Mouse (Mus musculus): ENCODE measurements around the gene Coa6. TPM values are rescaled to one million over a fixed set of nuclear protein-coding genes. Genes with fewer than 3 reads are reported as not detected.
A peak's percentile ranks its signal among the peaks of the same experiment; 100 is the strongest.
"Not testable (repeated sequence)": the region's sequence is repeated elsewhere in the genome, so short reads cannot be mapped to it uniquely, and the experiment has no call there.

The Coa6 gene
- polyA plus RNA-seq, 1 experiment from 2014 or later = 54.4 TPM

GRCm38 (mm10) chr8:126395917-126396316 lies 26.4 kb upstream of the Coa6 start:
- ATAC-seq (ENCODE audit: low read depth) = no peak
- H3K4me3 ChIP-seq (ENCODE audit: low read length) = no peak overlapping the region
- no peak overlapping the region for H3K4me2 ChIP-seq (ENCODE audit: low read depth, low read length)
- no peaks in the 10 kb centered on the region for H3K36me3 ChIP-seq (ENCODE audit: control insufficient read depth, insufficient read depth, low read length)
- H3K27me3 ChIP-seq (ENCODE audit: control insufficient read depth, insufficient read depth, low read depth, low read length) = no peaks in the 10 kb centered on the region
- WGBS = 65% methylated on average over 5 of the region's 5 CpGs
- no peaks in the 10 kb centered on the region for H3K4me1 ChIP-seq (replicated peaks; ENCODE audit: control insufficient read depth, insufficient read depth, low read length)
- H3K27ac ChIP-seq (ENCODE audit: low read length) = no peak overlapping the region
- no peaks in the 10 kb centered on the region for H3K9me3 ChIP-seq (ENCODE audit: control insufficient read depth, low read length)
- no peak overlapping the region for H3K9ac ChIP-seq (ENCODE audit: low read length)

GRCm38 (mm10) chr8:126398349-126398748 lies 24.0 kb upstream of the Coa6 start:
- WGBS = 71% methylated on average over 3 of the region's 3 CpGs
- no peak overlapping the region for H3K4me2 ChIP-seq (ENCODE audit: low read depth, low read length)

DNA sequence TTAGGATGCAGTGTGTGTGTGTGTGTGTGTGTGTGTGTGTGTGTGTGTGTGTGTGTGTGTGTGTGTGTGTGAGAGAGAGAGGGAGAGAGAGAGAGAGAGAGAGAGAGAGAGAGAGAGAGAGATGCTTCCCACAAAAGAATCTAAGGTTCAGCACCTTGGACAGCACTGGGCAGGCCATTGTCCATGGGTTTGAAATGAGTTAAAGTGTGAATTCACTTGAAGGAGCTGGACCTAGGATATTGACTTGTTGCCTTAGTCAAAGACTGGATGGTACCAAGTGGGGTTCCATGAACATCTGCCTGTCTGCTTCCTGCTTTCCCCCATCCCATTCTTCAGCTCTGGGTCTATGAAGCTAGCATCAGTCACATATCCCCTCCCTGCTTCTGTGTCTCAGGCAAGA lies 17.8 kb upstream of the Coa6 start:
- H3K4me3 ChIP-seq (ENCODE audit: low read length); H3K9me3 ChIP-seq (ENCODE audit: control insufficient read depth, low read length); ATAC-seq (ENCODE audit: low read depth); H3K9ac ChIP-seq (ENCODE audit: low read length); H3K27ac ChIP-seq (ENCODE audit: low read length); H3K27me3 ChIP-seq (ENCODE audit: control insufficient read depth, insufficient read depth, low read depth, low read length); H3K4me1 ChIP-seq (replicated peaks; ENCODE audit: control insufficient read depth, insufficient read depth, low read length); H3K4me2 ChIP-seq (ENCODE audit: low read depth, low read length); H3K36me3 ChIP-seq (ENCODE audit: control insufficient read depth, insufficient read depth, low read length): not testable (repeated sequence)

More at GRCm38 (mm10) chr8:126398349-126398748, 24.0 kb upstream of the Coa6 start:
- ATAC-seq (ENCODE audit: low read depth) = no peak
- no peak overlapping the region for H3K27ac ChIP-seq (ENCODE audit: low read length)
- H3K27me3 ChIP-seq (ENCODE audit: control insufficient read depth, insufficient read depth, low read depth, low read length) = no peaks in the 10 kb centered on the region
- H3K9me3 ChIP-seq (ENCODE audit: control insufficient read depth, low read length) = no peaks in the 10 kb centered on the region
- H3K9ac ChIP-seq (ENCODE audit: low read length) = no peak overlapping the region
- H3K36me3 ChIP-seq (ENCODE audit: control insufficient read depth, insufficient read depth, low read length) = no peaks in the 10 kb centered on the region
- no peaks in the 10 kb centered on the region for H3K4me1 ChIP-seq (replicated peaks; ENCODE audit: control insufficient read depth, insufficient read depth, low read length)
- H3K4me3 ChIP-seq (ENCODE audit: low read length) = no peak overlapping the region

DNA sequence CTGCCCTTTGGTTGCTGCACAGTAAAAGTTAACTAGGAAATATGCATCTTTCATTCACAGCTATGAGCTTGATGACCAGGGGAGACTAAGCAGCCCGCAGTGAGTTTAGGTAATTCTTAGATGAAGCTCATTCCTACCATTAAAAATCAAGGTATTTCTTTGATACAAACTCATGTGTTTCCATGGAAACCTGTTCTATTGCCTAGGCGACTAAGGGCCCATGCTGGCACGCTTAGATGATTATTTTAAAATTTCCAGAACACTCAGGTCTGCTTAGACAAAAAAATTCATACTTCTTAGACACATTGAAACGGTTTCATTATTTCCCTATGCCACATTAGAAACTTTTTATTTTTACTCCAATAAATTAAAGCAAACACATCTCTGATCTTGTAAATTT lies 17.3 kb upstream of the Coa6 start:
- no peak overlapping the region for H3K27ac ChIP-seq (ENCODE audit: low read length)
- WGBS = 64% methylated on average over 4 of the region's 4 CpGs
- no peaks in the 10 kb centered on the region for H3K27me3 ChIP-seq (ENCODE audit: control insufficient read depth, insufficient read depth, low read depth, low read length)
- H3K4me2 ChIP-seq (ENCODE audit: low read depth, low read length) = no peak overlapping the region
- H3K9me3 ChIP-seq (ENCODE audit: control insufficient read depth, low read length) = no peaks in the 10 kb centered on the region
- no peaks in the 10 kb centered on the region for H3K36me3 ChIP-seq (ENCODE audit: control insufficient read depth, insufficient read depth, low read length)
- H3K9ac ChIP-seq (ENCODE audit: low read length) = no peak overlapping the region
- no peak overlapping the region for H3K4me3 ChIP-seq (ENCODE audit: low read length)
- H3K4me1 ChIP-seq (replicated peaks; ENCODE audit: control insufficient read depth, insufficient read depth, low read length) = no peaks in the 10 kb centered on the region
- ATAC-seq (ENCODE audit: low read depth) = no peak

DNA sequence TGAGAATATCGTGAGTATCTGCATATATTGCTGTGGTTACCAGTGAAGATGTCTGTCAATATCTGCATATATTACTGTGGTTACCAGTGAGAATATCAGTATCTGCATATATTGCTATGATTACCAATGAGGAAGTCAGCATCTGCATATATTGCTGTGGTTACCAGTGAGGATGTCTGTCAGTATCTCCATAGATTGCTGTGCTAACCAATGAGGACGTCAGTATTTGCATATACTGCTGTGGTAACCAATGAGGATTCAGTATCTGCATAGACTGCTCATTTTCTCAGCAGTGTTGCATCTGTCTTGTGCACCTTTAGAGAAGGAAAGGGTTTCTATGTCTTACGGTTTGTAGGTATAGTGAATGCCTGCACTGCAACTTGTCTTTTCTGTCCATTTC lies 1.5 kb upstream of the Coa6 start:
- no peak for ATAC-seq (ENCODE audit: low read depth)
- no peak overlapping the region for H3K9ac ChIP-seq (ENCODE audit: low read length)
- H3K4me1 ChIP-seq (replicated peaks; ENCODE audit: control insufficient read depth, insufficient read depth, low read length) = peaks cover 10% of the 10 kb centered on the region
- H3K4me2 ChIP-seq (ENCODE audit: low read depth, low read length) = no peak overlapping the region
- H3K36me3 ChIP-seq (ENCODE audit: control insufficient read depth, insufficient read depth, low read length) = peaks cover 4% of the 10 kb centered on the region
- H3K27ac ChIP-seq (ENCODE audit: low read length) = no peak overlapping the region
- no peaks in the 10 kb centered on the region for H3K9me3 ChIP-seq (ENCODE audit: control insufficient read depth, low read length)
- no peak overlapping the region for H3K4me3 ChIP-seq (ENCODE audit: low read length)
- WGBS = 73% methylated on average over 3 of the region's 3 CpGs
- no peaks in the 10 kb centered on the region for H3K27me3 ChIP-seq (ENCODE audit: control insufficient read depth, insufficient read depth, low read depth, low read length)

GRCm38 (mm10) chr8:126422920-126423300 lies 595 bp downstream of the Coa6 start:
- no peaks in the 10 kb centered on the region for H3K9me3 ChIP-seq (ENCODE audit: control insufficient read depth, low read length)
- peaks cover 10% of the 10 kb centered on the region for H3K4me1 ChIP-seq (replicated peaks; ENCODE audit: control insufficient read depth, insufficient read depth, low read length)
- H3K9ac ChIP-seq (ENCODE audit: low read length) = peak overlapping the region; percentile 94
- H3K27ac ChIP-seq (ENCODE audit: low read length) = peak overlapping the region; percentile 48
- ATAC-seq (ENCODE audit: low read depth) = peak; percentile 58
- no peaks in the 10 kb centered on the region for H3K27me3 ChIP-seq (ENCODE audit: control insufficient read depth, insufficient read depth, low read depth, low read length)
- 9% methylated on average over 9 of the region's 9 CpGs for WGBS
- peak overlapping the region; percentile 89 for H3K4me3 ChIP-seq (ENCODE audit: low read length)
- peak overlapping the region; percentile 72 for H3K4me2 ChIP-seq (ENCODE audit: low read depth, low read length)
- peaks cover 20% of the 10 kb centered on the region for H3K36me3 ChIP-seq (ENCODE audit: control insufficient read depth, insufficient read depth, low read length)

GRCm38 (mm10) chr8:126424163-126424562 lies 1.8 kb downstream of the Coa6 start:
- no peak for ATAC-seq (ENCODE audit: low read depth)
- Histone ChIP-seq H3K27me3 (ENCODE audit: control insufficient read depth, insufficient read depth, low read depth, low read length) (no peaks in the 10 kb centered on the region), H3K4me3 (ENCODE audit: low read length) (no peak overlapping the region), H3K27ac (ENCODE audit: low read length) (no peak overlapping the region), H3K9me3 (ENCODE audit: control insufficient read depth, low read length) (no peaks in the 10 kb centered on the region), H3K4me2 (ENCODE audit: low read depth, low read length) (no peak overlapping the region), H3K4me1 (replicated peaks; ENCODE audit: control insufficient read depth, insufficient read depth, low read length) (peaks cover 10% of the 10 kb centered on the region), H3K36me3 (ENCODE audit: control insufficient read depth, insufficient read depth, low read length) (peaks cover 23% of the 10 kb centered on the region), H3K9ac (ENCODE audit: low read length) (no peak overlapping the region)
- 83% methylated on average over 4 of the region's 4 CpGs for WGBS

- H3K36me3 ChIP-seq (ENCODE audit: control insufficient read depth, insufficient read depth, low read length) = peaks cover 23% of the 10 kb centered on the region
- H3K4me3 ChIP-seq (ENCODE audit: low read length) = no peak overlapping the region
- H3K27me3 ChIP-seq (ENCODE audit: control insufficient read depth, insufficient read depth, low read depth, low read length) = no peaks in the 10 kb centered on the region
- H3K4me1 ChIP-seq (replicated peaks; ENCODE audit: control insufficient read depth, insufficient read depth, low read length) = peaks cover 10% of the 10 kb centered on the region
- no peak overlapping the region for H3K27ac ChIP-seq (ENCODE audit: low read length)
- no peak overlapping the region for H3K4me2 ChIP-seq (ENCODE audit: low read depth, low read length)
- ATAC-seq (ENCODE audit: low read depth) = no peak
- WGBS = 67% methylated on average over 1 of the region's 1 CpGs
- no peak overlapping the region for H3K9ac ChIP-seq (ENCODE audit: low read length)
- no peaks in the 10 kb centered on the region for H3K9me3 ChIP-seq (ENCODE audit: control insufficient read depth, low read length)
Measured at GRCm38 (mm10) chr8:126424946-126425345, 2.6 kb downstream of the Coa6 start.

- WGBS = 84% methylated on average over 5 of the region's 5 CpGs
- H3K36me3 ChIP-seq (ENCODE audit: control insufficient read depth, insufficient read depth, low read length) = peaks cover 30% of the 10 kb centered on the region
- no peaks in the 10 kb centered on the region for H3K27me3 ChIP-seq (ENCODE audit: control insufficient read depth, insufficient read depth, low read depth, low read length)
Measured at GRCm38 (mm10) chr8:126429635-126430034, 7.3 kb downstream of the Coa6 start.

DNA sequence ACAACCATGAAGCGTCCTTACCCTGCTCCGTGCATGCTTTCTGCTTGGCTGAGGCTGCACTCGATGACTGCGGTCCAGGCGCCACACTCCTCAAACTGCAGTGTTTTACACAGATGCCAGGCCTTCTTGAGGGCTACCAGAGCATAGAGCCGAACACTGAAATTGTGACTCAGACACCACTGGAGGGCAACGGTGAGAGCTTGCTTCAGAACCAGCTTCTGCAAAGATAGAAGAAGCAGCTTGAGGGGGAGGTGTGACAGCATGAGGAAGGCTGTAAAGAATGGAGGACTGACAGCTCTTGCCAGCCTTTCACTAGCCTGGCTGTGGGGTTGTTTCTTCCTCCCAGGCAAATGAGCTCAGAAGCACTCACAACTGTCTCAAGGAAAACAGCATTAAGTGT lies 11.5 kb downstream of the Coa6 start:
- H3K4me1 ChIP-seq (replicated peaks; ENCODE audit: control insufficient read depth, insufficient read depth, low read length) = no peaks in the 10 kb centered on the region
- H3K4me2 ChIP-seq (ENCODE audit: low read depth, low read length) = no peak overlapping the region
- 78% methylated on average over 7 of the region's 7 CpGs for WGBS
- no peak overlapping the region for H3K4me3 ChIP-seq (ENCODE audit: low read length)
- no peaks in the 10 kb centered on the region for H3K9me3 ChIP-seq (ENCODE audit: control insufficient read depth, low read length)
- ATAC-seq (ENCODE audit: low read depth) = no peak
- no peak overlapping the region for H3K9ac ChIP-seq (ENCODE audit: low read length)
- no peaks in the 10 kb centered on the region for H3K27me3 ChIP-seq (ENCODE audit: control insufficient read depth, insufficient read depth, low read depth, low read length)
- peaks cover 19% of the 10 kb centered on the region for H3K36me3 ChIP-seq (ENCODE audit: control insufficient read depth, insufficient read depth, low read length)
- H3K27ac ChIP-seq (ENCODE audit: low read length) = no peak overlapping the region

More at GRCm38 (mm10) chr8:126429635-126430034, 7.3 kb downstream of the Coa6 start:
- Histone ChIP-seq H3K9ac (ENCODE audit: low read length) (no peak overlapping the region), H3K9me3 (ENCODE audit: control insufficient read depth, low read length) (no peaks in the 10 kb centered on the region), H3K27ac (ENCODE audit: low read length) (no peak overlapping the region), H3K4me2 (ENCODE audit: low read depth, low read length) (no peak overlapping the region), H3K4me1 (replicated peaks; ENCODE audit: control insufficient read depth, insufficient read depth, low read length) (no peaks in the 10 kb centered on the region), H3K4me3 (ENCODE audit: low read length) (no peak overlapping the region)
- ATAC-seq (ENCODE audit: low read depth) = no peak

All from lung, embryonic 16.5 days (tissue).